Mouse (Mus musculus) erythroblast, embryonic 14.5 days (primary cell): ENCODE measurements around the gene Prokr2.

Source experiments
- GATA1 ChIP-seq: IDR thresholded peaks from 2 replicates; pipeline ENCODE4 v1.6.1; 2012; ENCODE audit warnings: low read length, inconsistent platforms, mixed read lengths
- TAL1 ChIP-seq: IDR thresholded peaks from 3 replicates; pipeline ENCODE4 v1.6.1; 2012; ENCODE audit warnings: low read length, inconsistent platforms, mixed read lengths

GRCm38 (mm10) chr2:132298250-132298649 lies 87.0 kb downstream of the Prokr2 start:
- TF ChIP-seq GATA1 = no peak
- no peak for TF ChIP-seq TAL1
